Mouse (Mus musculus) cortical plate, adult 2 months (tissue): Measurements from ENCODE around the gene Trabd.

ENCODE experiments used
- CTCF ChIP-seq: fragments of 200-500 bp; IDR thresholded peaks from 2 replicates; pipeline ENCODE4 v1.5.1; 2011; ENCODE audit warnings: mild to moderate bottlenecking, control low read depth, low read length; ENCODE audit not compliant: insufficient read depth; ENCODE audit errors: extremely low read depth
- POLR2A ChIP-seq: fragments of 200-500 bp; IDR thresholded peaks from 2 replicates; pipeline ENCODE4 v1.6.1; 2011; ENCODE audit warnings: mild to moderate bottlenecking, low read length, control low read depth; ENCODE audit not compliant: insufficient read depth; ENCODE audit errors: extremely low read depth

- TF ChIP-seq CTCF = no peak
- TF ChIP-seq POLR2A = no peak
These were observed 31.1 kb downstream of the Trabd start for GRCm38 (mm10) chr15:89106073-89106472.
